Mouse (Mus musculus) MEL (cell line): ENCODE data around the gene Phf1. TPM values are rescaled to one million over a fixed set of nuclear protein-coding genes. Genes with fewer than 3 reads are reported as not detected.

ENCODE experiments used
- DNase-seq: peaks from one replicate; pipeline ENCODE4 v3.0.0; 2011; ENCODE audit warnings: low read depth, low spot score
- H3K27ac ChIP-seq: 2 replicates; pipeline ENCODE4 v1.5.1; 2012; ENCODE audit warnings: low read depth, mild to moderate bottlenecking, control low read depth, low read length, moderate library complexity; ENCODE audit not compliant: control insufficient read depth
- H3K27me3 ChIP-seq, 2 experiments: fragments of 150-350 bp in 1 of 2; sonication (generic) in 1 of 2; 2 replicates each; pipeline ENCODE4 v1.6.1; 2012; ENCODE audit warnings: low read length in 2 of 2, mild to moderate bottlenecking in 2 of 2, improper control_type of control experiment in 1 of 2, moderate library complexity in 1 of 2; ENCODE audit not compliant: insufficient read depth in 2 of 2, control insufficient read depth in 1 of 2
- H3K36me3 ChIP-seq, 2 experiments: 2 replicates each; pipeline ENCODE4 v1.6.1; 2012 to 2014; ENCODE audit warnings: low read length in 2 of 2, improper control_type of control experiment in 1 of 2, inconsistent platforms in 1 of 2, mild to moderate bottlenecking in 1 of 2; ENCODE audit not compliant: insufficient read depth in 2 of 2, control insufficient read depth in 1 of 2
- H3K4me1 ChIP-seq, 2 experiments: fragments of 150-350 bp in 1 of 2; sonication (generic) in 1 of 2; 2 replicates each; pipeline ENCODE4 v1.6.1; 2012; ENCODE audit warnings: low read length in 2 of 2, improper control_type of control experiment in 1 of 2, mild to moderate bottlenecking in 1 of 2; ENCODE audit not compliant: insufficient read depth in 2 of 2, control insufficient read depth in 1 of 2
- H3K4me3 ChIP-seq, 2 experiments: fragments of 150-350 bp in 1 of 2; sonication (generic) in 1 of 2; 2 replicates each; pipeline ENCODE4 v1.5.1; 2012; ENCODE audit warnings: low read depth in 2 of 2, low read length in 2 of 2, mild to moderate bottlenecking in 2 of 2, moderate library complexity in 2 of 2, control low read depth in 1 of 2, improper control_type of control experiment in 1 of 2; ENCODE audit not compliant: control insufficient read depth in 1 of 2, insufficient read depth in 1 of 2
- H3K79me2 ChIP-seq: 2 replicates; pipeline ENCODE4 v1.6.1; 2012; ENCODE audit warnings: mild to moderate bottlenecking, low read length, moderate library complexity; ENCODE audit not compliant: control insufficient read depth, poor library complexity, insufficient read depth
- H3K9ac ChIP-seq: 2 replicates; pipeline ENCODE4 v1.6.1; 2012; ENCODE audit warnings: low read depth, mild to moderate bottlenecking, control low read depth, low read length, moderate library complexity; ENCODE audit not compliant: control insufficient read depth, poor library complexity, severe bottlenecking
- H3K9me3 ChIP-seq: fragments of 150-350 bp; sonication (generic); replicated peaks from 2 replicates; pipeline ENCODE4 v1.6.1; 2012; ENCODE audit warnings: mild to moderate bottlenecking, low read length, improper control_type of control experiment, moderate library complexity; ENCODE audit not compliant: insufficient read depth
- CHD2 ChIP-seq: IDR thresholded peaks from 2 replicates; pipeline ENCODE4 v1.6.1; 2011; ENCODE audit warnings: low read length, improper control_type of control experiment
- CTCF ChIP-seq, 3 experiments: IDR thresholded peaks in 2 of 3; conservative IDR thresholded peaks in 1 of 3; 2 replicates each; pipeline ENCODE4 v1.5.1; 2011 to 2012; ENCODE audit warnings: low read length in 3 of 3, low read depth in 2 of 3, mild to moderate bottlenecking in 2 of 3, improper control_type of control experiment in 1 of 3, inconsistent platforms in 1 of 3, mixed read lengths in 1 of 3, moderate library complexity in 1 of 3; ENCODE audit not compliant: control insufficient read depth in 1 of 3, insufficient read depth in 1 of 3, poor library complexity in 1 of 3, severe bottlenecking in 1 of 3
- EP300 ChIP-seq, 2 experiments: IDR thresholded peaks; 2 replicates each; pipeline ENCODE4 v1.6.1; 2011; ENCODE audit warnings: improper control_type of control experiment in 2 of 2, low read length in 2 of 2, low read depth in 1 of 2, mild to moderate bottlenecking in 1 of 2
- GABPA ChIP-seq: IDR thresholded peaks from 2 replicates; pipeline ENCODE4 v1.6.1; 2012; ENCODE audit warnings: low read depth, mild to moderate bottlenecking, inconsistent platforms, low read length, improper control_type of control experiment, moderate library complexity
- MAX ChIP-seq: IDR thresholded peaks from 2 replicates; pipeline ENCODE4 v1.6.1; 2011; ENCODE audit warnings: low read length, improper control_type of control experiment
- MAZ ChIP-seq: IDR thresholded peaks from 2 replicates; pipeline ENCODE4 v1.6.1; 2012; ENCODE audit warnings: low read depth, mild to moderate bottlenecking, inconsistent platforms, low read length, improper control_type of control experiment
- MXI1 ChIP-seq: IDR thresholded peaks from 2 replicates; pipeline ENCODE4 v1.6.1; 2011; ENCODE audit warnings: mild to moderate bottlenecking, low read depth, low read length, improper control_type of control experiment
- MYC ChIP-seq: IDR thresholded peaks from 2 replicates; pipeline ENCODE4 v1.6.1; 2011; ENCODE audit warnings: low read depth, mild to moderate bottlenecking, low read length, improper control_type of control experiment, moderate library complexity
- POLR2AphosphoS5 ChIP-seq: IDR thresholded peaks from 2 replicates; pipeline ENCODE4 v1.6.1; 2012; ENCODE audit warnings: low read depth, borderline replicate concordance, mild to moderate bottlenecking, inconsistent platforms, low read length, moderate library complexity, mixed read lengths
- RAD21 ChIP-seq: IDR thresholded peaks from 2 replicates; pipeline ENCODE4 v1.6.1; 2011; ENCODE audit warnings: mild to moderate bottlenecking, low read depth, low read length, improper control_type of control experiment
- RCOR1 ChIP-seq: IDR thresholded peaks from 2 replicates; pipeline ENCODE4 v1.6.1; 2012; ENCODE audit warnings: low read depth, mild to moderate bottlenecking, inconsistent platforms, low read length, improper control_type of control experiment
- SIN3A ChIP-seq: IDR thresholded peaks from 2 replicates; pipeline ENCODE4 v1.6.1; 2012; ENCODE audit warnings: low read length, improper control_type of control experiment, inconsistent platforms
- UBTF ChIP-seq: IDR thresholded peaks from 2 replicates; pipeline ENCODE4 v1.6.1; 2012; ENCODE audit warnings: low read depth, mild to moderate bottlenecking, inconsistent platforms, low read length, improper control_type of control experiment, moderate library complexity, borderline replicate concordance; ENCODE audit not compliant: insufficient read depth
- ZKSCAN1 ChIP-seq: IDR thresholded peaks from 2 replicates; pipeline ENCODE4 v1.6.1; 2012; ENCODE audit warnings: low read depth, mild to moderate bottlenecking, inconsistent platforms, low read length, improper control_type of control experiment, moderate library complexity
- ZMIZ1 ChIP-seq: IDR thresholded peaks from 2 replicates; pipeline ENCODE4 v1.6.1; 2012; ENCODE audit warnings: low read depth, mild to moderate bottlenecking, inconsistent platforms, low read length, improper control_type of control experiment, moderate library complexity
- ZNF384 ChIP-seq: IDR thresholded peaks from 2 replicates; pipeline ENCODE4 v1.6.1; 2012; ENCODE audit warnings: low read depth, mild to moderate bottlenecking, inconsistent platforms, low read length, improper control_type of control experiment
- polyA plus RNA-seq, 2 experiments: library from polyadenylated mRNA; stranded (reverse) in 1 of 2; unstranded in 1 of 2; fragments of >175 nt in 1 of 2; fragments of >200 nt in 1 of 2; gene quantifications; 2 replicates each; pipeline versions ENCODE4 v1.2.1 to v1.2.4; 2012; ENCODE audit warnings: low replicate concordance in 2 of 2, low read depth in 1 of 2; ENCODE audit not compliant: insufficient read length in 2 of 2, insufficient read depth in 1 of 2, missing spikeins in 1 of 2
- total RNA-seq: library from RNA; depleted of rRNA; stranded (reverse); fragments of 300-350 nt; gene quantifications from 2 replicates; pipeline ENCODE4 v1.2.3, GENCODE M21; 2012

The Phf1 gene
- total and polyA plus RNA-seq, 3 experiments: 2.9 to 9.5 TPM; not detected in 1

DNA sequence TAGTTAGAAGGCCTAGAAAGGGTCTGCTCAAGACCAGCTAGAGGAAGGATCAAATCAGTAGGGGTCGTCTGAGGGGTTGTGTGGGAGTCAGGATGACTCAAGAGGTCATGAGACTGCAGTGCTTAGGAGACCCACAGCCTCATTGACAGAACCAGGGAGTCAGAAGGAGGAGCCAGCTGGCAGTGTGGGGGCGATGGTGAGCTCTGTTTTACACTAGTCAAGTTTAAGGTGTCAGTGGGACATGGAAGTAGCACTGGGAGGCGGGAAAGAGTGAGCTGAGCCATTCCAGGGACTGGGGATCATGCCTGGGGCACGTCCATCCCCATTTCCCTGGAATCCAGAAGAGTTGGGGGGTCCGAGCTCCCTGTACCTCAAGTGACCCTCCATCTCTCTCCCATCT lies 26.0 kb downstream of the Phf1 start:
- Histone ChIP-seq H3K36me3 (peaks cover 0 to 22% of the 10 kb centered on the region in 2 experiments; a peak in 3 of 4 replicates), H3K9ac (no peak overlapping the region), H3K9me3 (no peaks in the 10 kb centered on the region), H3K4me3 (no peak overlapping the region), H3K27ac (no peak overlapping the region), H3K4me1 (peaks cover 7 to 30% of the 10 kb centered on the region in 2 experiments; a peak in 3 of 4 replicates), H3K79me2 (peaks cover 4% of the 10 kb centered on the region), H3K27me3 (no peaks in the 10 kb centered on the region)
- no peak for DNase-seq
- no peak for TF ChIP-seq RAD21
- TF ChIP-seq CTCF (IDR thresholded peaks at IDR 0.05 in 2 of 3, conservative IDR thresholded peaks at IDR 0.05 in 1 of 3; ENCODE audit: control insufficient read depth in 1 of 3, insufficient read depth in 1 of 3, low read depth in 2 of 3, low read length in 3 of 3, poor library complexity in 1 of 3, severe bottlenecking in 1 of 3): peak in 1 of 3 experiments; percentile 12; a peak in 1 of 6 replicates
- TF ChIP-seq EP300 (IDR thresholded peaks at IDR 0.05; ENCODE audit: low read depth in 1 of 2, low read length in 2 of 2): no peak

DNA sequence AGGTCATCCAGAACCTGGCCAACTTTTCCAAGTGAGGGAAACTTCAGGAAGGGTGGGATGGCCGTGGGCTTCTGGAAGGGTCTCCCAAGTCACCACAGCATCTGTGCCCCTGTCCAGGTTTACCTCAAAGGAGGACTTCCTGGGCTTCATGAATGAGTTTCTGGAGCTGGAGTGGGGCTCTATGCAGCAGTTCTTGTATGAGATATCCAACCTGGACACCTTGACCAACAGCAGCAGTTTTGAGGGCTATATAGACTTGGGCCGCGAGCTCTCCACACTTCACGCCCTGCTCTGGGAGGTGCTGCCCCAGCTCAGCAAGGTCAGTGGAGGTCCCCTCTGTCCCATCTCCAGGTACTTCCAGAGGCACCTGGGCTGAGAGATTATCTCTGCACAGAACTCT lies 27.0 kb downstream of the Phf1 start:
- DNase-seq: no peak
- Histone ChIP-seq H3K9me3 (no peaks in the 10 kb centered on the region), H3K36me3 (peaks cover 0 to 22% of the 10 kb centered on the region in 2 experiments; a peak in 3 of 4 replicates), H3K27me3 (no peaks in the 10 kb centered on the region), H3K9ac (no peak overlapping the region), H3K4me3 (no peak overlapping the region), H3K4me1 (peaks cover 7 to 30% of the 10 kb centered on the region in 2 experiments; a peak in 3 of 4 replicates), H3K27ac (no peak overlapping the region), H3K79me2 (peaks cover 4% of the 10 kb centered on the region)
- TF ChIP-seq ZNF384: no peak

DNA sequence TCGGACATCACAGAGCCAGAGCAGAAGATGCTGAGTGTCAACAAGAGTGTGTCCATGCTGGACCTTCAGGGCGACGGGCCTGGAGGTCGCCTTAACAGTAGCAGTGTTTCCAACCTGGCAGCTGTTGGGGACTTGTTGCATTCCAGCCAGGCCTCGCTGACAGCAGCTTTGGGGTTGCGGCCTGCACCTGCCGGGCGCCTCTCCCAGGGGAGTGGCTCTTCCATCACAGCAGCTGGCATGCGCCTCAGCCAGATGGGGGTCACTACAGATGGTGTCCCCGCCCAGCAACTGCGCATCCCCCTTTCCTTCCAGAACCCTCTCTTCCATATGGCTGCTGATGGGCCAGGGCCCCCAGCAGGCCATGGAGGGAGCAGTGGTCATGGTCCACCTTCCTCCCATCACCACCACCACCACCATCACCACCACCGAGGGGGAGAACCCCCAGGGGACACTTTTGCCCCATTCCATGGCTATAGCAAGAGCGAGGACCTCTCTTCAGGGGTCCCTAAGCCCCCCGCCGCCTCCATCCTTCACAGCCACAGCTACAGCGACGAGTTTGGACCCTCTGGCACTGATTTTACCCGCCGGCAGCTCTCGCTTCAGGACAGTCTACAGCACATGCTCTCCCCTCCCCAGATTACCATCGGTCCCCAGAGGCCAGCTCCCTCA lies 28.9 kb downstream of the Phf1 start:
- no peak for DNase-seq
- Histone ChIP-seq H3K79me2 (peaks cover 2% of the 10 kb centered on the region), H3K27me3 (no peaks in the 10 kb centered on the region), H3K27ac (no peak overlapping the region), H3K36me3 (peaks cover 0 to 8% of the 10 kb centered on the region in 2 experiments; a peak in 3 of 4 replicates), H3K9ac (no peak overlapping the region), H3K4me3 (no peak overlapping the region), H3K4me1 (peaks cover 2 to 12% of the 10 kb centered on the region in 2 experiments; a peak in 3 of 4 replicates), H3K9me3 (no peaks in the 10 kb centered on the region)
- TF ChIP-seq MYC (no peak), SIN3A (no peak), ZMIZ1 (no peak), ZKSCAN1 (no peak), CHD2 (no peak), RCOR1 (no peak), UBTF (no peak), POLR2AphosphoS5 (no peak), ZNF384 (no peak), MXI1 (no peak), CTCF (IDR thresholded peaks at IDR 0.05 in 2 of 3, conservative IDR thresholded peaks at IDR 0.05 in 1 of 3; ENCODE audit: control insufficient read depth in 1 of 3, insufficient read depth in 1 of 3, low read depth in 2 of 3, low read length in 3 of 3, poor library complexity in 1 of 3, severe bottlenecking in 1 of 3) (no peak), GABPA (no peak), MAZ (no peak), MAX (no peak), RAD21 (no peak)
